ENCODE assay signal across 8 mouse cellular contexts in genomic region chr7:61939971-61940705, GRCm38 (mm10).
A peak's percentile ranks its signal among the peaks of the same experiment; 100 is the strongest.
DNase-seq lines count a peak whose midpoint lies in the region; ATAC-seq lines count a peak whose summit lies in the region.

No protein-coding gene starts in this region.

- intact Hi-C loops in gastrocnemius, postnatal 14 days (cut with DNase I; ENCODE audit: low total_unique reads) = no loop called here

- 0 out of 2 replicates have a peak, but pooled peaks cover 4% of the 10 kb centered on the region for H3K9me3 ChIP-seq in midbrain, embryonic 13.5 days

- H3K4me2 ChIP-seq in midbrain, embryonic 13.5 days (replicated peaks) = peak overlapping the region; percentile 34

- H3K9ac ChIP-seq in midbrain, embryonic 13.5 days (replicated peaks) = no peak overlapping the region

- H3K36me3 ChIP-seq in midbrain, embryonic 13.5 days = peaks cover 6% of the 10 kb centered on the region; the same call in 1 of the 2 replicates

- 39% methylated on average over 6 of the region's 6 CpGs for WGBS in midbrain, embryonic 13.5 days

- H3K27me3 ChIP-seq in midbrain, embryonic 13.5 days = no peaks in the 10 kb centered on the region

- H3K4me3 ChIP-seq in midbrain, embryonic 13.5 days (replicated peaks) = no peak overlapping the region

- peak; percentile 97 for ATAC-seq in midbrain, embryonic 13.5 days

- H3K27ac ChIP-seq in midbrain, embryonic 13.5 days = peak overlapping the region; percentile 93

- DNase-seq in Muller cell, postnatal 12 days (ENCODE audit: inconsistent ontology term) = peak; percentile 75
- peak; percentile 78 for DNase-seq in cerebellum, adult 8-10 months
- peak; percentile 10 for DNase-seq in forelimb bud, embryonic 11.5 days (ENCODE audit: low read depth, low spot score)
- peak; percentile 39 to 54 for DNase-seq in layer of hippocampus, postnatal 10 days (ENCODE audit: low spot score in 2 of 2)
- DNase-seq in yolk sac, embryonic 10.5 days (ENCODE audit: low spot score) = peak; percentile 4
- no peak for DNase-seq in gastrocnemius, postnatal 14 days
- no peak for DNase-seq in heart, postnatal 4 days

- H3K4me1 ChIP-seq in midbrain, embryonic 13.5 days (replicated peaks) = peaks cover 15% of the 10 kb centered on the region; the same call in 1 of the 2 replicates

Comparison
In these comparisons a context has a peak if more than half of its experiments do, and no peak if none do; other contexts are left out.
1. DNase-seq: peak in Muller cell, postnatal 12 days (single experiment), cerebellum, adult 8-10 months (single experiment), forelimb bud, embryonic 11.5 days (single experiment), layer of hippocampus, postnatal 10 days (2 of 2) and yolk sac, embryonic 10.5 days (single experiment); none in gastrocnemius, postnatal 14 days (single experiment) and heart, postnatal 4 days (single experiment).